Mouse (Mus musculus) thymus, adult 18-20 months (tissue): ENCODE measurements around the gene Syn3.
"Not testable (repeated sequence)": the region's sequence is repeated elsewhere in the genome, so short reads cannot be mapped to it uniquely, and the experiment has no call there.

Experiments
- DNase-seq, 2 experiments: peaks; one replicate each; pipeline ENCODE4 v3.0.0; 2022; ENCODE audit warnings: mixed read lengths in 2 of 2

Gene Syn3

DNA sequence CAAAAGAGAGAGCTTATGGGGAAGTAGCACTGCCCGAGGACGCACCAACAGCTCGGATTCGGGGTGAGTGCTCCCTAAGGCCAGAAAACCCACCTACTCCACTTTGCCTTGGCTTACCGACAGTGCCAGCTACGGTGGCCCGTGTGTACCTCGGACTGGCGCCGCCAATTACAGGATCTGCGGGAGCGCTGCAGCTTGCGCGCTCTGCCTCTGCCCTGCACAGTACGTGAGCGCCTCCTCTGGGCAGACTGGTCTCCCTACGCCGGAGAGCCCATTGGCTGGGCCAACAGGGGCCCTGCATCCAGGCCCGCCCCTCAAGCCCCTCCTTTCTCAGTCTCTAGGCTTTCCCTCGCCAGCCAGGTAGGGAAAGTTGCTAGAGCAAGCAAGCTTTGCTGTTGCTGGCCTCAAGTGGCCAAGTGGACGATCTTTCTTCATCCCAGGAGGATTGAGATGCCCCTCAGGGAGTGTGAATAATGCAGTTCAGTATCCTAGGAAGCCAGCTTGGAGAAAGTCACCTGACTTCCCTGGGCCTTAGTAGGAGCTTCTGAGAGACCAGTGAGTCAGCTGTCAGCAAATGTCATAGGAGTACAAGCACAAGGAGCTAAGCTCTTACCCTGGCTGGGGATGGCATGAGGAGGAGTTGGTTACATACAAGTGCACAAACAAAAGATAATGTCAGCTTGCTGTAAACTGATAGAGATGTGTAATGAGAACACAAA is at the start of gene Syn3:
Syn3 (minus strand) TSS at position 224 of the 719 bp plus-strand sequence.
- DNase-seq = peak; percentile 70

- DNase-seq = not testable (repeated sequence)
Observed at GRCm38 (mm10) chr10:86526357-86526874, 27.7 kb upstream of the Syn3 start.

GRCm38 (mm10) chr10:86513801-86514200 is 15.1 kb upstream of the Syn3 start:
- DNase-seq = no peak

DNA sequence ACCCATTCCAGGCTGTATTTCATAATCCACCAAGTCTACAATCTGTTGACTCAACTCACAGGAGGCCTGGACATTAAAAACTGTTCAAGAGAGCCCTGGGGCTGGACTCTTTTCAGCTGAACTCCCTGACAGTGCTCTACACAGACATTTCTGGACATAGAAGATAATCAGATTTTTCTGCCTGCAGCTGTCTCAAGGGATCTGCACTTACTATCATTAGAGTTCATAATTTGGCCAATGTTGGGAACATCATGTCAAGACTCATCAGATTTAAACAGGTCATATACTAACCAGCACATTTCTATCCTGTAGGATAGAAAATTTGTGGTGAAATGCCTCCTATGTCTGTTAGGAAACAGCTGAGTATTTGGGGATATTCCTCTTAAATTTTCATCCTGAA is 12.2 kb upstream of the Syn3 start:
- no peak for DNase-seq

DNA sequence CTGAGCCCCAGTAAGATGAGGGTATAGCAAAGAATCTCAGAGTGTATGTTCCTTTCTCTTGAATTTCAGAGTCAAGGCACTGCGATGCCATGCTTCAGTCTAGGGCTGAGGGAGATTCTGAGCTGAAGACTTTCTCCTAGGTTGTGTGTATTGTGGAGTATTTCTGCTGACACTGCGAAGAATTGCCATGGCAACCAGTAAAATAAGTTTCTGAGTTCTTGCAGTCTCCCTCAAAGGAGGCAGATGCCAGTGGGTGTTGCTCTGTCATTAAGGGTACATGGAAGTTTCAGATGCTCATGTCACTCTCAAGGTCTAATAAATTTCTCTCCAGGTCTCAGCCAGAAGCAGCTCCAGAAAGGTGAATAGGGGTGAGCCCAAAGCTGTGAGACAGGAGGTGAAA is 3.4 kb upstream of the Syn3 start:
- no peak for DNase-seq

GRCm38 (mm10) chr10:86498051-86498672 is 534 bp downstream of the Syn3 start:
- DNase-seq = no peak

GRCm38 (mm10) chr10:86495851-86496250 is 2.8 kb downstream of the Syn3 start:
- DNase-seq = no peak

DNA sequence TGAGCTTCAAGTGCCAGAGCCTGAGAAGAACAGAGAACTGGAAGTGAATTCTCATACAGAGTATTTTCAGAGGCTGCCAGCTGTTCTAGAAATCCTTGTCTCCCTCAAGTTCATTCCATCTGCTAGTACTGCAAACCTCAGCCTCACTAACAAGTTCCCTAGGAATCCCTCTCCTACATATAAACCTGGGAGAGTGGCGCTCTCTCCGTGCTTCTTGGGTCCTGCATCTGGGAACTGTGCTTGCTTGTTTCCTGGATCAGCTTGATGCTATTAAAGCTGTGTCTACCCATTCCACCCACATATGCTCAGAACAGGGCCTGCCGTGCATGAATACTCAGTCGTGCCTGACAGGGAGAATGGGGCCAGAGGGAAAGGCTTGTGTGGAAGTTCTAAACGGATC is 5.6 kb downstream of the Syn3 start:
- DNase-seq = no peak

GRCm38 (mm10) chr10:86492089-86492907 is 6.4 kb downstream of the Syn3 start:
- no peak for DNase-seq

GRCm38 (mm10) chr10:86491316-86492088 is 7.2 kb downstream of the Syn3 start:
- no peak for DNase-seq

DNA sequence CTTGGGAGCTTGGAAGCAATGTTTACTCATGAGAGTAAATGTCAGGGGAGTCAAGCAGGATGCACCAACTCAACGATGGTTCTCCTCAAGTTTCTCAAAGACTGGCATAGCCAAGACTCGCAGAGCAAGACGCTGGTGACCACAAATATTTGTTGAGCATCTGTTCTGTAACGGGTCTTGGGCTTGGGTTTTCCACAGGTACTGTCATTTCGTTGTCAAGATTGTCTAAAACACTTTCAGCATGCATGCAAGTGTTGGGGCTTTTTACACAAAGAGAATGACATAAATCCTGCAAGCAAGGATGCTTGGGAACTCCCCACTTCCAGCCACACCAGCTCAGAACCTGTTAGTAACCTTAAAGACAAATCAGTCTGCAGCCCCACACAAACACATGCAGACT is 10.2 kb downstream of the Syn3 start:
- no peak for DNase-seq

DNA sequence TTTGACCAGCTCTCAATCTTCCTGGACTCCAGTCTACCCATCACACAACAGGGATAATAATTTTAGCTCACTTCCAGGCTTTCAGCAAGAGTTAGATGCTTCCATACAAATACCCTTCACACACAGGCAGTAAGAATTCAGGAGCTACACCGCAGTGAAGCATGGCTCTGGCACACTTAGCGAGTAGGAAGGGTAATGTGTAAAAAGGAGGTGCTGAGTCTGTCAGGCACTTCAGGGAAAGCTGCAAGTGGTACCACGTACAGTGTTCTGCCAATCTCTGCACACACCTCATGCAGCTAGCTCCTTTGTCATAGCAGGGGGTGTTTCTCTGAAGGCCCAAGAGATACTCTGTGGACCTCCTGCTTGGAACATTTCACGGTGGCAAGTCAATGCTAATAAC is 12.7 kb downstream of the Syn3 start:
- DNase-seq = no peak

GRCm38 (mm10) chr10:86483968-86484367 is 14.7 kb downstream of the Syn3 start:
- no peak for DNase-seq

- DNase-seq = no peak
Observed at GRCm38 (mm10) chr10:86482496-86482895, 16.2 kb downstream of the Syn3 start.

GRCm38 (mm10) chr10:86480711-86481110 is 18.0 kb downstream of the Syn3 start:
- DNase-seq = no peak

- DNase-seq = no peak
Observed at GRCm38 (mm10) chr10:86479718-86480121, 19.0 kb downstream of the Syn3 start.

DNA sequence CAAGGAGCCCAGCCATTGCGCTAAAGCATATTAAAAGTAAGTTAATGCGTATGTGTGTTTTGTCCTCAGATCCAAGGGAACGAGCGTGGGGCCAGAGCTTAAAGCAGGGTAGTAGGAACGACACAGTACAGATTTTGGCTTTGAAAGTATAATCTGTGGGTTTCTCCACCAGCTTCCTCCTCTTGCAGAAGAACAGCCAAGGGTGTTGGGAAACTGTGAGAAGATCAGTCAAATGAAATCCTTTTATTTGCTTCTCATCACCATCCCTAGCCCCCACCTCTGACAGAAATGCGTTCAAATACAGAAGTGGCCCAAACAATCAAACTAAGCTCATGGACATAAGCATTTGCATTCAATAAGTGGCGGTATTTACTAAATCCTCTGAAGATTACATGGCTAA is 22.0 kb downstream of the Syn3 start:
- no peak for DNase-seq

DNA sequence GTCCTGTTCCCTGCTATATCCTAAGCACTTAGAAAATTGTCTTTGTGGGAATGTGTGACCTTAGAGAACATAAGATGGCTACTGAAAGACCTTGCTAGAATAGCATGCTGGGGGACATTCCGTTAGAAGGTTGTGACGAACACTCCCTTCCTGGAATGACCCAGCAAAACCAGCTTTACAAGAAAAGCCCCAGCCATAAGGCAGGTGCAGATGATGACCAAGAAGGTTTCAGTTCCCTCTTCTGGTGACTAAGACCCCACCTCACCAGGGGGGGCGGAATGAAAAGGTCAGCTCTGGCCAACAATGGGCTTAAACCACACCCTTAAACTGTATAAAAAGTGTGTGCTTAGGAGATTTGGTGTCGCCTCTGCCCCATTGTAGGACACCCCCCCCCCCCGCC is 23.4 kb downstream of the Syn3 start:
- no peak for DNase-seq

DNA sequence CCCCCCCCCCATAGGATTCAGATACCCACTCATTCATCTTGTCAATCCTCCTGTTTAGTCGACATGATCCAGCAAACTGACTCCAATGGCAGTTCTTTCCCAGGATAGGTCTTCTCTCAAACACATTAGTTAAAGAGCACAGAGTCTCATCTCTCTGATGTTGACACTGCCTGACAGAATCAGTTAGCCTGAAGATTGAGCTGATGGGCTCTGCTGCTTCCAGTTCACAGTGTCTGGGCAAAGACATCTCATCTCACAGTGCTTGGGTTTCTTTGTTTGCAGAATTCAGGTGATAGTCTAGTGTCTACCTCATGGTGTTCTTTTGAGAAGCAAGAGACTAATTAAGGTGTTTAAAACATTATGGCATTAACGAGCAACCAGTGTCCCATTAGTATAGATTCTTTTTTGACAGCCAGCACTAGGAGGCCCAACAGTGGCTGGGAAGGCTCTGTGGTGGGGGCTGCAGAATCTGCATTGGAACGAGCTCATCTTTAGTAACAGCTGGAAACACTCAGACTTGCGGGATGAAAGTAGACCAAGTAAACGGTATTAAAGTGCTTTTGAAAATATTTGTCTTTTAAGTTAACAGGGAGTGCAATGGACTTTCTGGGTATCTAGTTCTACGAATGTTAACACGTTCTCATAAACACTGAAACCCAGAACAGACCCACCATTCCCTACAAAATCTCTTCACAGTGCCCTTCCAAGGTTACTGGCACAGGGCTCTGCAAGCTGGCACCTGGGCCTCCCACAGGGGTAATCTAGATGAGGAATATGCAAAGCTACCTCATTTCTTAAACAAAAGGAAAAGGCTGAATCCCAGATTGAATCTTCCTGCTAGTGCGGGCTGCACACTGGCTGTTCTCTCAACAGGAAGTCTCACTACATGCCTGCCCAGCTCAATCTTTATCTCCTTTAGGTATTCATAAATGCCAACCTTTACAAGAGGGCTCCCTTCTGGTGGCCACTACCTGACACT is 24.2 kb downstream of the Syn3 start:
- DNase-seq = no peak

GRCm38 (mm10) chr10:86473637-86474154 is 25.0 kb downstream of the Syn3 start:
- no peak for DNase-seq
